Mouse (Mus musculus): ENCODE results near the gene Olfr447.
A peak's percentile ranks its signal among the peaks of the same experiment; 100 is the strongest.

Gene Olfr447

DNA sequence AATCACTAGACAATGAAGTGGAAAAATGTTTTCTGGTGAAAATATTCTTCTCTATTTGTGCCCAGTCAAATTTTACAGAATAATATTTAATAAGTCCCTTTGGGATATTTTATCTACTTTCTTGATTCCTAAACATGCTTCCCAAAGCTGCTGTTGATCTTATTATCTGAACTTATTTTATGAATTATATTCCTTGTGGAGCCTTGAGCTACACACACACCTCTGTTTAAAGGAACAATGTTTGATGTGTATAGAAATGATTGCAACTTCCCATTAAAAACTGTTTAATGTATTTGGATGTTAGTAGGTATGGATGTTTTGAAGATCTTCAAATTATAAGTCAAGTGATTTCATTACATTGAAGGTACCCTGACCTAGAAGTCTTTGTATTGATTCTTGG is at the start of gene Olfr447:
Gene Olfr447, plus strand, starts transcription at position 301 of the 400 bp plus-strand sequence.
- no peak for DNase-seq

DNA sequence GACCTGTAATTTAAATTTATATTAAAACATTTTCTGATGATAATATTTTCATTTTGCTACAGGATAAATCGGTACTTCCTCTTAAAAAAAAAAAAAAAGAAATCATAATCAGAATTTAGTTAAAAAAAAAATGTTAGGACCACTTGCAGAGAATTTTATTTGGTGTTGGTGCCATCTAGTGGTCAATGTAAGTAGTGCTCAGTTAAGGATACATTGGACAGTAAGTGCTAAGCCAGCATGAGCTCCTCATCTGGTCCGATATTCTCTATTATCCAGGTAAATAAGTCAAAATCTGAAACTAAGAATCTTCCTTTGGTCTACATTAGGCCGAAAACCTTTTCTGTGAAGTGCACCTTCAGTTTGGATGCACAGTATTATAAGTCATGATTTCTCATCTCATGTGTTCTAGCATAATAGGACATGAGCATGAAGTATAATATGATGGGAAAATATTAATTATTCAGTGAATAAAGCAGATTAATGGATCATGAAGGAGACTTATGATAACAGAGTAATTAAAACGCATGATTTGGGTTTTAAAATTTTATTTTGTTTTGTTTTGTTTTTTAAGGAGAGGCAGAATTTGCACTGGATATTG is 48.4 kb upstream of the Olfr447 start:
- DNase-seq, result peak; percentile 46

DNA sequence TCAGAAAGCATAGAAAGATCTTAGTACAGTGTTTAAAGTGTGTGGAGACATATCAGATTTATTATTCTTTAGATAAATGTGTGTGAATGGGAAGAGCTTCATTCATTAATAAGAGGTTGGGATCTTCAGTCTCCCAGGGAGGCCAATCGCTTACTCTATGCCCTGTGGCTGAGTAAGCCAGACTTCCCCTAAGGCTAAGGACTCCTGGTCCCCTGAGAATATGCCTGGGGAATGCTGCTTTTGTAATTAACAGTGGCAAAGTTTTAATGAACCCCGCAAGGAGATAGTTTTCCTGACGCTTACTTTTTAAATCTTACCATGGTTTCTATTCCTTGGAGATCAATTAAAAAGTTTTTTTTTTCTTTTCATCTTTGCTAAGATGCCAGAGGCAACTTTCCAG is 39.0 kb upstream of the Olfr447 start:
- no peak for DNase-seq

DNA sequence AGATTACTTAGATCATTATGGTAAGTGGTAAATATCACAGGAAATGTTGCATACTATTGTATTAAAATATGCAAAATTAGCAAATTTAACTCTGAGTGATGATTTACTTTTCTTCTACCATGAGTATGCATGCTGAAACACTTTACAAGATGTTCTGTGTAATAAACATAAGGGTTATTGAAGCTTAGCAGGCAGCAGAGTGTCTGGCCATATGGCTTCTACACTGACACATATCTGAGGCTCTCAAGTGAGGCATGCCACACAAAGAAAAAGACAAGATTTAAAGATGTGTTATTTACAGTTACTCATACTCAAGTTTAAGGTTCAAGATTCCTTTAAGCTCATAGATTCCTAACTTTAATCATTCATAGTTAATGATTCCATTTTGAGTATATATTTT is 32.4 kb upstream of the Olfr447 start:
- DNase-seq, result no peak

DNA sequence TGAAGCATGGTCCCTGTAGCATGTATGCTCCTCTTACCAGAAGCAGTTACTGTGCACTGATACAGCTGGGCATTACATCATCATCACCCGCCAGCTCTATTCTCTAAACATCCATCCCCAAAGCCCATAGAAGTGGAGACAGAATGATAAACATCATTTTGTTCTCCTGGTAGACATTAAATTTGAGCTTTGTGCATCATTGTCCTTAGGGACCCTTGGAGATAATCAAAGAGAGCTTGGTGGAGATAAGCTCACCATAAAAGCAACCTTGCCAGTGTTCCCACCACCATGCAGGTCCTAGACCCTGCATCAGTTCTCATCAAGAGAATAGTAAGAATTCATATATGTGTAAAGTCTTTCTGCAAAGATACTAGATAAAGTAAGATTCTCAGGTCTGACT is 18.5 kb upstream of the Olfr447 start, which contains the start of gene Olfr448:
Gene Olfr448, plus strand, starts transcription at position 301 of the 400 bp plus-strand sequence.
- no peak for DNase-seq

DNA sequence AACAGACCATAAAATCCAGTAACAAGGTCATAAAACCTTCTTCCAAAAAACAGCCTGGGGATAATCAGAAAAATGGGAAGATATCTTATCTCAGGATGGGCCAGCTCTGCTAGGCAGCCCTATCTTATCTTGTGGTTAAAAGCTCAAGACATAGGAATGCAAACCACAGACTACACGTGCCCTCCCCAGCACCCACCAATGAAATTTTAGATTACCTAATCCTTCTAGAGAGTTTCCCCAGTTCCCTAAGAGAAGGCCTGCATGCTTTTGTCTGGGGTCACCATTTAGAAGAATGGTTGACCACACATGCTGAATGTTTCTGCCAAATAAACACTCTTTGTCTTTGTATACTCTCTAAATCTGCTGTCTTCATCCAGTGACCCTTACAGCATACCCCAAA is 8.3 kb upstream of the Olfr447 start:
- DNase-seq, result no peak

DNA sequence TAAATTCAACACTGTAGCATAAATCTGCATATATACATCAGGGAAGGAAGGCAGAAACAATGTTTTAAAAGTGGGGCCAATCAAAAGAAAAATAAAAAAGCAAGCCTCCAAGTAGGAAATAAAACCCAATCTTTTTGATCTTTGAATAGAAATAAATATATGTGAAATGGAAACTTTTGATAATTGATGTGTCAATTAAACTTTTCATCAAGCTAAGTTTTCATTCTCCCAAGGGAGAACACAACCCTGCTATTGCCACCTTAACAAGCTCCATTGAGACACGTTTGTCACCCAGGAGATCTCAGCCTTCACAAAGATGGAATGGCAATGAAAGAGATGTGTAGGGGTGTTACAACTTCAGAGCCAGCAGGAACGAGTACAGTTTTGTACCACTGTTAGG is 12.4 kb downstream of the Olfr447 start, which contains the start of gene Olfr446:
Gene Olfr446, plus strand, starts transcription at position 301 of the 400 bp plus-strand sequence.
- no peak for DNase-seq

DNA sequence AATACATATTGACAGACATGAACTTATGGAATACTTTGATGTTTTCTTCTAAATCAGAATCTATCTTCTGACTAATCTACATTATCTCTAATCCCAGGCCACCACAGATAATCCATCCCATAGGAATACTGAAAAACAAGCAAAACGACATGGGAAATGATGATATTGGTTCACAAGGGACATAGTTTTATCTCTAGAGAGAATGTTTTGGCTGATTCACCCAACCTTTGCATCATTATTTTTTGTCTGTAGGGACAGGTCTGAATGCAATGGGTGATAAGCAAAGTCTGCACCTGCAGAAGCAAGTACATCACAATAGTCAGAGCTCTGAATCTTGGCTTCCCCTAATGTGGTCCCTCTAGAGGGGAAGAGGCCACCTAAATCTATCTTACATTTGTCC is 40.1 kb downstream of the Olfr447 start, which contains the start of gene Olfr444:
Gene Olfr444, plus strand, starts transcription at position 301 of the 400 bp plus-strand sequence.
- DNase-seq, result no peak

Measured in kidney, postnatal 10 days (tissue).